Mouse (Mus musculus): Measurements from ENCODE around the gene Josd1.

- TF ChIP-seq CTCF (IDR thresholded peaks at IDR 0.05; ENCODE audit: extremely low read depth, insufficient read depth, low read length): no peak
- TF ChIP-seq POLR2A (IDR thresholded peaks at IDR 0.05; ENCODE audit: extremely low read depth, insufficient read depth, low read length): no peak
Observed at GRCm38 (mm10) chr15:79648130-79648529, 39.6 kb downstream of the Josd1 start.
